Mouse (Mus musculus): ENCODE data around the gene Rnf2. TPM values are rescaled to one million over a fixed set of nuclear protein-coding genes. Genes with fewer than 3 reads are reported as not detected.

Gene Rnf2
- total and polyA plus RNA-seq, 2 experiments, result 7.5 to 21.8 TPM

DNA sequence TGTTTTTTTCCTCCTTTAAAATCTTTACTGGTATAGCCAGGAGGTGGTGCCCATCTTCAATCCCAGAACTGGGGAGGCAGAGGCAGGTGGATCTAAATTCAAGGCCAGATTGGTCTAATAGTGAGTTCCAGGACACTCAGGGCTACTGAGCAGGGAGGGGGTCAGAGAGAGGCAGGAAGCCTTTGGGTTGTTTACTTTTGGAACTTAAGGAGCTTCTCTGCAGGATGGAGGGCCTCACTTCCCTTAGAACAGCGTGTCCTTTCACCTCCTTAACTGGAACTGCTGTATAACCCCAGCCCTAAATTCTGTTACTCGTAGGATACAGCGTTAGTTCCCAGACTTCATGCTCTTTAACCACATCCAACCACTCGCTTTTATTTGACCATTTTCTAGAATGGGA lies 10.1 kb upstream of the Rnf2 start:
- peak overlapping the region; percentile 40; the same call in 1 of the 2 replicates for H3K27ac ChIP-seq (replicated peaks; ENCODE audit: insufficient read depth, low read depth, low read length)
- H3K4me1 ChIP-seq (ENCODE audit: control insufficient read depth, insufficient read depth, low read length), result no peaks in the 10 kb centered on the region
- WGBS, result 69% methylated on average over 4 of the region's 4 CpGs
- H3K79me2 ChIP-seq (ENCODE audit: control insufficient read depth, insufficient read depth, low read length), result no peaks in the 10 kb centered on the region
- no peak overlapping the region for H3K4me3 ChIP-seq (ENCODE audit: insufficient read depth, low read depth, low read length)
- H3K9ac ChIP-seq (ENCODE audit: low read depth, low read length), result no peak overlapping the region
- no peak for TF ChIP-seq CTCF (IDR thresholded peaks at IDR 0.05; ENCODE audit: low read depth, low read length)
- no peak for TF ChIP-seq POLR2A (IDR thresholded peaks at IDR 0.05; ENCODE audit: extremely low read depth, insufficient read depth, low read length)
- DNase-seq (ENCODE audit: extremely low read depth, low read depth, low spot score), result no peak
- no peaks in the 10 kb centered on the region for H3K36me3 ChIP-seq (ENCODE audit: control insufficient read depth, insufficient read depth, low read length)
- H3K27me3 ChIP-seq (ENCODE audit: control insufficient read depth, insufficient read depth, low read length), result no peaks in the 10 kb centered on the region

DNA sequence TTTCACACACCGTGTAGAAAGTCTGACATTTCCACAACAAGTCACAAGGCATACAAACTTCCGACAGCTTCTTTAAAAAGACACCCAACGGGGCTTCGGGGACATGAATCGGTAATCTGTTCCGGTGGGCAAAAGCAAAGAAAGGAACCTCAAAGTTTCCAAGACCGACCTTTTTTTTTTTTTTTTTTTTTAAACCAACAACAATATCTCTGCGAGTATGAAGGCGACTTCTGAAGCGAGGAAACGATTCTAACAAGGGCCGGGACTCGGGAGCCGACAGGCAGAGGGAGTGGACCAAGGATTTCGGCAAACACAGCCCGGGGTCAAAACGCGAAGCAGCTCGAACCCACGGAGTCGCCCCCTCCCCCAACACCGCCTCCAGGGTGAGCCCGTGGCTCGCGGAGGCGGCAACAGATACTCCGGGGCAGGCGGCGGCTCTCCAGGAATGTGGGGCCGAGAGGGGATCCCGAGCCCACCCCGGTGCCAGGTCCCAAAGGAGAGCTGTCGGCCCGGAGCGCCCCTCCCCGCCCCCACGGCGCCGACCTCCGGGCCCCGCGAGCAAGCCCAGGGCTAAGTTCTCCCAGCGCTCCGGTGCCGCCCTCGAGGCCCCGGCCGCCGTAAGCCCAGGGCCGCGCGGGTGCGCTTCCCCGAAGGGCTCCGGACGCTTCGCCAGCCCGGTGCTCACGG lies 797 bp downstream of the Rnf2 start:
- H3K27me3 ChIP-seq (ENCODE audit: control insufficient read depth, insufficient read depth, low read length), result no peaks in the 10 kb centered on the region
- DNase-seq (ENCODE audit: extremely low read depth, low read depth, low spot score), result peak; percentile 41
- TF ChIP-seq CTCF (IDR thresholded peaks at IDR 0.05; ENCODE audit: low read depth, low read length) (no peak), POLR2A (IDR thresholded peaks at IDR 0.05; ENCODE audit: extremely low read depth, insufficient read depth, low read length) (no peak)
- H3K9ac ChIP-seq (ENCODE audit: low read depth, low read length), result peak overlapping the region; percentile 99
- peak overlapping the region; percentile 94 for H3K4me3 ChIP-seq (ENCODE audit: insufficient read depth, low read depth, low read length)
- WGBS, result under 1% methylated on average over 58 of the region's 59 CpGs
- H3K27ac ChIP-seq (replicated peaks; ENCODE audit: insufficient read depth, low read depth, low read length), result peak overlapping the region; percentile 69
- peaks cover 13% of the 10 kb centered on the region for H3K4me1 ChIP-seq (ENCODE audit: control insufficient read depth, insufficient read depth, low read length)
- H3K79me2 ChIP-seq (ENCODE audit: control insufficient read depth, insufficient read depth, low read length), result peaks cover 10% of the 10 kb centered on the region
- H3K36me3 ChIP-seq (ENCODE audit: control insufficient read depth, insufficient read depth, low read length), result no peaks in the 10 kb centered on the region

- 77% methylated on average over 3 of the region's 3 CpGs for WGBS
- TF ChIP-seq POLR2A (IDR thresholded peaks at IDR 0.05; ENCODE audit: extremely low read depth, insufficient read depth, low read length), result no peak
- TF ChIP-seq CTCF (IDR thresholded peaks at IDR 0.05; ENCODE audit: low read depth, low read length), result no peak
- Histone ChIP-seq H3K27me3 (ENCODE audit: control insufficient read depth, insufficient read depth, low read length) (no peaks in the 10 kb centered on the region), H3K79me2 (ENCODE audit: control insufficient read depth, insufficient read depth, low read length) (peaks cover 21% of the 10 kb centered on the region), H3K4me3 (ENCODE audit: insufficient read depth, low read depth, low read length) (no peak overlapping the region), H3K36me3 (ENCODE audit: control insufficient read depth, insufficient read depth, low read length) (no peaks in the 10 kb centered on the region), H3K27ac (replicated peaks; ENCODE audit: insufficient read depth, low read depth, low read length) (no peak overlapping the region), H3K4me1 (ENCODE audit: control insufficient read depth, insufficient read depth, low read length) (peaks cover 17% of the 10 kb centered on the region), H3K9ac (ENCODE audit: low read depth, low read length) (no peak overlapping the region)
- no peak for DNase-seq (ENCODE audit: extremely low read depth, low read depth, low spot score)
Measured at GRCm38 (mm10) chr1:151498381-151498780, 2.4 kb downstream of the Rnf2 start.

GRCm38 (mm10) chr1:151497942-151498341 lies 2.8 kb downstream of the Rnf2 start:
- TF ChIP-seq POLR2A (IDR thresholded peaks at IDR 0.05; ENCODE audit: extremely low read depth, insufficient read depth, low read length), result no peak
- no peak for TF ChIP-seq CTCF (IDR thresholded peaks at IDR 0.05; ENCODE audit: low read depth, low read length)
- Histone ChIP-seq H3K27me3 (ENCODE audit: control insufficient read depth, insufficient read depth, low read length) (no peaks in the 10 kb centered on the region), H3K4me1 (ENCODE audit: control insufficient read depth, insufficient read depth, low read length) (peaks cover 17% of the 10 kb centered on the region), H3K36me3 (ENCODE audit: control insufficient read depth, insufficient read depth, low read length) (no peaks in the 10 kb centered on the region), H3K9ac (ENCODE audit: low read depth, low read length) (no peak overlapping the region), H3K27ac (replicated peaks; ENCODE audit: insufficient read depth, low read depth, low read length) (no peak overlapping the region), H3K4me3 (ENCODE audit: insufficient read depth, low read depth, low read length) (no peak overlapping the region), H3K79me2 (ENCODE audit: control insufficient read depth, insufficient read depth, low read length) (peaks cover 24% of the 10 kb centered on the region)
- DNase-seq (ENCODE audit: extremely low read depth, low read depth, low spot score), result no peak
- whole genome bisulfite sequencing, result 29% methylated on average over 2 of the region's 2 CpGs

DNA sequence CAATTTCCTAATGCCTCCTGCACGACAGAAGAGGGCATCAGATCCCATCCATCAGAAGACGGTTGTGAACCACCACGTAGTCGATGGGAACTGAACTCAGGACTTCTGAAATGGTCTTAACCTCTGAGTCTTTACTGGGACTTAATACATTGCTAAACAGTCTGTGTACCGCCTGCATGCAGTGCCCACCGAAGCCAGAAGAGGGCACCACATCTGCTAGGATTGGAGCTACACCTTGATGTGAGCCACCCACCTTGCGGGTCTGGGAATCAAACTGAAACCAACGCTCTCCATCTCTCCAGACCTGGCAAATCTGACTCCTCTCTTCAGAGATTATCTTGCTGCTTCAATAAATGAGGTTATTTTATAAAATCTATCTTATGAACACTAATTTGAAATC lies 3.7 kb downstream of the Rnf2 start:
- H3K4me3 ChIP-seq (ENCODE audit: insufficient read depth, low read depth, low read length), result no peak overlapping the region
- H3K27me3 ChIP-seq (ENCODE audit: control insufficient read depth, insufficient read depth, low read length), result no peaks in the 10 kb centered on the region
- WGBS, result 87% methylated on average over 8 of the region's 8 CpGs
- H3K79me2 ChIP-seq (ENCODE audit: control insufficient read depth, insufficient read depth, low read length), result peaks cover 28% of the 10 kb centered on the region
- TF ChIP-seq POLR2A (IDR thresholded peaks at IDR 0.05; ENCODE audit: extremely low read depth, insufficient read depth, low read length) (no peak), CTCF (IDR thresholded peaks at IDR 0.05; ENCODE audit: low read depth, low read length) (peak; percentile 71)
- no peaks in the 10 kb centered on the region for H3K36me3 ChIP-seq (ENCODE audit: control insufficient read depth, insufficient read depth, low read length)
- DNase-seq (ENCODE audit: extremely low read depth, low read depth, low spot score), result no peak
- H3K9ac ChIP-seq (ENCODE audit: low read depth, low read length), result no peak overlapping the region
- H3K27ac ChIP-seq (replicated peaks; ENCODE audit: insufficient read depth, low read depth, low read length), result no peak overlapping the region
- peaks cover 17% of the 10 kb centered on the region for H3K4me1 ChIP-seq (ENCODE audit: control insufficient read depth, insufficient read depth, low read length)

DNA sequence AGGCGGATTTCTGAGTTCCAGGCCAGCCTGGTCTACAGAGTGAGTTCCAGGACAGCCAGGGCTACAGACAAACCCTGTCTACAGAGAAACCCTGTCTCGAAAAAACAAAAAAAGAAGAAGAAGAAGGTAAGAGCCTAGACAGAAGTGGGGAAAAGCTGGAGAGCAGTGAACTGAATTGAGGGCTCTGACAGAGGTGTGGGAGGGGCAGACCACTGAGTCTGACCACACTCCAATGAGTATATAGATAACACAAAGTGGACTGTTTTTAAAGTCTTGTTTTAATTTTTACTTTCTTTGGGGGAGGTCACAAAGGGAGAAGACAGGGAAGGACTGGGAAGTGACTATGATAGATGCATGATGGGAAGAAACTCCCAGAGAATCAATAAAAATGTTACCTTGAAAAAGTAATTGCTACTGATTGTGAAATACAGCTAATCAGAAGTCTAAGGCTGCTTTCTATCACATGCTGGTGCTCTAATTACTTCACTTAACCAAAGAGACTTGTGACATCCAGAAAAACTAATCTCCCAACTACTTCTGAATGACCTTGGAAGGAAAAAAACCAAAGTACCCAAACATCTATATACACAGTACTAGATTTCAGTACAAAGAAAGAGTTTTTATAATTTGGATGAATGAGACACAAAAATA lies 5.0 kb downstream of the Rnf2 start:
- Histone ChIP-seq H3K4me3 (ENCODE audit: insufficient read depth, low read depth, low read length) (no peak overlapping the region), H3K4me1 (ENCODE audit: control insufficient read depth, insufficient read depth, low read length) (peaks cover 18% of the 10 kb centered on the region), H3K36me3 (ENCODE audit: control insufficient read depth, insufficient read depth, low read length) (no peaks in the 10 kb centered on the region), H3K27me3 (ENCODE audit: control insufficient read depth, insufficient read depth, low read length) (no peaks in the 10 kb centered on the region), H3K79me2 (ENCODE audit: control insufficient read depth, insufficient read depth, low read length) (peaks cover 35% of the 10 kb centered on the region), H3K27ac (replicated peaks; ENCODE audit: insufficient read depth, low read depth, low read length) (no peak overlapping the region), H3K9ac (ENCODE audit: low read depth, low read length) (no peak overlapping the region)
- peak; percentile 64 for DNase-seq (ENCODE audit: extremely low read depth, low read depth, low spot score)
- TF ChIP-seq POLR2A (IDR thresholded peaks at IDR 0.05; ENCODE audit: extremely low read depth, insufficient read depth, low read length) (no peak), CTCF (IDR thresholded peaks at IDR 0.05; ENCODE audit: low read depth, low read length) (no peak)
- 76% methylated on average over 2 of the region's 2 CpGs for WGBS

Measured in liver, adult 2 months (tissue).